Mouse (Mus musculus): ENCODE measurements around the gene Syt3. TPM values are rescaled to one million over a fixed set of nuclear protein-coding genes. Genes with fewer than 3 reads are reported as not detected.

Syt3 gene
- polyA plus RNA-seq, 1 experiment from 2014 or later, result not detected

- H3K27ac ChIP-seq (replicated peaks), result no peak overlapping the region
- H3K9ac ChIP-seq, result no peak overlapping the region
- H3K36me3 ChIP-seq (replicated peaks), result no peaks in the 10 kb centered on the region
- no peak overlapping the region for H3K4me2 ChIP-seq
- no peaks in the 10 kb centered on the region for H3K9me3 ChIP-seq (replicated peaks)
- WGBS (ENCODE audit: insufficient replicate concordance), result 45% methylated on average over 2 of the region's 2 CpGs
- H3K4me3 ChIP-seq (replicated peaks), result no peak overlapping the region
- no peak for ATAC-seq (ENCODE audit: insufficient read depth)
- H3K27me3 ChIP-seq, result peaks cover 90% of the 10 kb centered on the region
- peaks cover 22% of the 10 kb centered on the region for H3K4me1 ChIP-seq (replicated peaks)
Measured at GRCm38 (mm10) chr7:44439696-44440095, 55.8 kb downstream of the Syt3 start.

GRCm38 (mm10) chr7:44440479-44440878 is 56.6 kb downstream of the Syt3 start:
- no peak overlapping the region for H3K9ac ChIP-seq
- no peaks in the 10 kb centered on the region for H3K36me3 ChIP-seq (replicated peaks)
- no peaks in the 10 kb centered on the region for H3K9me3 ChIP-seq (replicated peaks)
- 42% methylated on average over 1 of the region's 1 CpGs for WGBS (ENCODE audit: insufficient replicate concordance)
- ATAC-seq (ENCODE audit: insufficient read depth), result no peak
- peaks cover 21% of the 10 kb centered on the region for H3K4me1 ChIP-seq (replicated peaks)
- no peak overlapping the region for H3K4me3 ChIP-seq (replicated peaks)
- no peak overlapping the region for H3K4me2 ChIP-seq
- peaks cover 90% of the 10 kb centered on the region for H3K27me3 ChIP-seq
- no peak overlapping the region for H3K27ac ChIP-seq (replicated peaks)

GRCm38 (mm10) chr7:44441180-44441579 is 57.3 kb downstream of the Syt3 start:
- Histone ChIP-seq H3K4me1 (replicated peaks) (peaks cover 14% of the 10 kb centered on the region), H3K27me3 (peaks cover 93% of the 10 kb centered on the region), H3K4me2 (no peak overlapping the region), H3K4me3 (replicated peaks) (no peak overlapping the region), H3K9ac (no peak overlapping the region), H3K27ac (replicated peaks) (no peak overlapping the region), H3K9me3 (replicated peaks) (no peaks in the 10 kb centered on the region), H3K36me3 (replicated peaks) (no peaks in the 10 kb centered on the region)
- ATAC-seq (ENCODE audit: insufficient read depth), result no peak
- 0% methylated on average over 1 of the region's 1 CpGs for WGBS (ENCODE audit: insufficient replicate concordance)

- Histone ChIP-seq H3K36me3 (replicated peaks) (no peaks in the 10 kb centered on the region), H3K27ac (replicated peaks) (no peak overlapping the region), H3K9me3 (replicated peaks) (no peaks in the 10 kb centered on the region), H3K9ac (no peak overlapping the region), H3K27me3 (peaks cover 98% of the 10 kb centered on the region), H3K4me3 (replicated peaks) (no peak overlapping the region), H3K4me2 (no peak overlapping the region), H3K4me1 (replicated peaks) (peaks cover 9% of the 10 kb centered on the region)
- WGBS (ENCODE audit: insufficient replicate concordance), result 0% methylated on average over 14 of the region's 14 CpGs
- ATAC-seq (ENCODE audit: insufficient read depth), result no peak
Measured at GRCm38 (mm10) chr7:44441648-44442109, 57.8 kb downstream of the Syt3 start.

GRCm38 (mm10) chr7:44442407-44442821 is 58.5 kb downstream of the Syt3 start:
- under 1% methylated on average over 14 of the region's 14 CpGs for WGBS (ENCODE audit: insufficient replicate concordance)
- H3K27ac ChIP-seq (replicated peaks), result no peak overlapping the region
- H3K4me1 ChIP-seq (replicated peaks), result peaks cover 1% of the 10 kb centered on the region; the same call in 1 of the 2 replicates
- no peaks in the 10 kb centered on the region for H3K36me3 ChIP-seq (replicated peaks)
- no peak overlapping the region for H3K4me2 ChIP-seq
- H3K4me3 ChIP-seq (replicated peaks), result no peak overlapping the region
- peaks cover 99% of the 10 kb centered on the region for H3K27me3 ChIP-seq
- no peak overlapping the region for H3K9ac ChIP-seq
- no peaks in the 10 kb centered on the region for H3K9me3 ChIP-seq (replicated peaks)
- no peak for ATAC-seq (ENCODE audit: insufficient read depth)

- H3K4me3 ChIP-seq (replicated peaks), result no peak overlapping the region
- H3K4me1 ChIP-seq (replicated peaks), result no peaks in the 10 kb centered on the region
- no peak overlapping the region for H3K9ac ChIP-seq
- peaks cover 96% of the 10 kb centered on the region for H3K27me3 ChIP-seq
- no peaks in the 10 kb centered on the region for H3K9me3 ChIP-seq (replicated peaks)
- H3K4me2 ChIP-seq, result no peak overlapping the region
- no peak overlapping the region for H3K27ac ChIP-seq (replicated peaks)
- ATAC-seq (ENCODE audit: insufficient read depth), result no peak
- no peaks in the 10 kb centered on the region for H3K36me3 ChIP-seq (replicated peaks)
- 7% methylated on average over 20 of the region's 20 CpGs for WGBS (ENCODE audit: insufficient replicate concordance)
Measured at GRCm38 (mm10) chr7:44443268-44444173, 59.6 kb downstream of the Syt3 start.

- no peak overlapping the region for H3K9ac ChIP-seq
- ATAC-seq (ENCODE audit: insufficient read depth), result no peak
- no peak overlapping the region for H3K4me2 ChIP-seq
- no peak overlapping the region for H3K27ac ChIP-seq (replicated peaks)
- peaks cover 95% of the 10 kb centered on the region for H3K27me3 ChIP-seq
- WGBS (ENCODE audit: insufficient replicate concordance), result 7% methylated on average over 29 of the region's 29 CpGs
- no peaks in the 10 kb centered on the region for H3K4me1 ChIP-seq (replicated peaks)
- H3K36me3 ChIP-seq (replicated peaks), result no peaks in the 10 kb centered on the region
- no peaks in the 10 kb centered on the region for H3K9me3 ChIP-seq (replicated peaks)
- H3K4me3 ChIP-seq (replicated peaks), result no peak overlapping the region
Measured at GRCm38 (mm10) chr7:44444886-44445527, 61.1 kb downstream of the Syt3 start.

DNA sequence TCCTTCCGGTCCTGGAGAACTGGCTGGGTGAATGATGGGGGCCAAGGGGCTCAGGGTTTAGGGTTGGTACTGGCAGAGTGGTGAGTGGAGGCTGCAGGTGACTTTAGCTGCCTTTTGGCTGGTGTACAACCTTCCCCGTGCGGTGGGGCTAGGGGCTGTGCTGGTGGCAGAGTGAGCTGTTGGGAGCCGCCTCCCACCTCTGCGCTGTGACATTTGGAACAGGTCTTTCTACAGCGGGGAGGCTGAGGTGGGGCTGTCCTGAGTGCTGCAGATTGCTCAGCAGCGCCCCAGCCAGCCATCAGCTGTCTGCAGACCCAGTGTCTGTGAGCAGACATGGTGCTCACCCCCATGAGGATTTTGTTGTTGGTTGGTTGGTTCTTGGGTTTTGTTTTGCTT is 61.6 kb downstream of the Syt3 start:
- no peak for ATAC-seq (ENCODE audit: insufficient read depth)
- H3K36me3 ChIP-seq (replicated peaks), result no peaks in the 10 kb centered on the region
- WGBS (ENCODE audit: insufficient replicate concordance), result 7% methylated on average over 7 of the region's 7 CpGs

GRCm38 (mm10) chr7:44446070-44446855 is 62.4 kb downstream of the Syt3 start:
- Histone ChIP-seq H3K27ac (replicated peaks) (no peak overlapping the region), H3K9me3 (replicated peaks) (no peaks in the 10 kb centered on the region), H3K4me2 (no peak overlapping the region), H3K4me3 (replicated peaks) (no peak overlapping the region), H3K27me3 (peaks cover 87% of the 10 kb centered on the region), H3K36me3 (replicated peaks) (no peaks in the 10 kb centered on the region), H3K4me1 (replicated peaks) (no peaks in the 10 kb centered on the region), H3K9ac (no peak overlapping the region)
- WGBS (ENCODE audit: insufficient replicate concordance), result 35% methylated on average over 12 of the region's 12 CpGs
- ATAC-seq (ENCODE audit: insufficient read depth), result no peak

More for the DNA sequence above, 61.6 kb downstream of the Syt3 start:
- H3K4me1 ChIP-seq (replicated peaks), result no peaks in the 10 kb centered on the region
- H3K4me2 ChIP-seq, result no peak overlapping the region
- H3K27me3 ChIP-seq, result peaks cover 94% of the 10 kb centered on the region
- no peak overlapping the region for H3K9ac ChIP-seq
- H3K27ac ChIP-seq (replicated peaks), result no peak overlapping the region
- H3K4me3 ChIP-seq (replicated peaks), result no peak overlapping the region
- no peaks in the 10 kb centered on the region for H3K9me3 ChIP-seq (replicated peaks)

Data from liver, embryonic 15.5 days (tissue).